Mouse (Mus musculus): ENCODE measurements around the gene Dmbt1. TPM values are rescaled to one million over a fixed set of nuclear protein-coding genes. Genes with fewer than 3 reads are reported as not detected.

Gene Dmbt1
- polyA plus RNA-seq, 2 experiments from 2014 or later: not detected

Other genes starting within 250 kb of the Dmbt1 start
- gene Plekha1, start 166.3 kb upstream of the Dmbt1 start, polyA plus RNA-seq (2017; shearing (Covaris generic)): 10 to 100 TPM; 30.9 to 41.6 TPM
- gene Htra1, start 95.9 kb upstream of the Dmbt1 start, polyA plus RNA-seq (2017; shearing (Covaris generic)): not detected
- gene 4933402N03Rik, start 114.3 kb downstream of the Dmbt1 start, polyA plus RNA-seq (2017; shearing (Covaris generic)): not detected
- gene 5430419D17Rik, start 142.3 kb downstream of the Dmbt1 start, polyA plus RNA-seq (2017; shearing (Covaris generic)): not detected

All from CD4-positive, CD25-positive, alpha-beta regulatory T cell, adult 4 months (primary cell).